Mouse (Mus musculus): Measurements from ENCODE around the gene Fhit.

DNA sequence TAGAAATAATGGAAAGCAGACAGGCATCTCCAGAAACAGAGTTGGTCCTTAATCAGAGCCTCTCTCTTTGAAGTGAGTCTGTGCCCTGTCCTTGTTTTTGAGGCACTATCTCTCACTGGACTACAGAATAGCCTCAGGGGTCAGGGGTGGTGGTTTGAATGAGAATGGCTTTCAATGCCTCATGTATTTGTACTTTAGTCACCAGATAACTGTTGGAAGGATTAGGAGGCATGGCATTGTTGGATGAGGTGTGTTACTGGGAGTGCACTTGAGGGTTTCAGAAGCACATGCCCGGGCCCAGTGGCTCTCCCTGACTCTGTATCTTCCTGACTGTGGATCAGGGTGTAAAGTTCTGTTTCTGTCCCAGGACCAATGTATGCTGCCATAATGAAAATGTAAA is 1463.2 kb downstream of the Fhit start:
- TF ChIP-seq CTCF (IDR thresholded peaks at IDR 0.05; ENCODE audit: control insufficient read depth, insufficient read depth, low read length) (no peak), POLR2A (IDR thresholded peaks at IDR 0.05; ENCODE audit: borderline replicate concordance, control insufficient read depth, low read depth, low read length) (no peak)

All from bone marrow, adult 2 months (tissue).